In the genomic region with DNA sequence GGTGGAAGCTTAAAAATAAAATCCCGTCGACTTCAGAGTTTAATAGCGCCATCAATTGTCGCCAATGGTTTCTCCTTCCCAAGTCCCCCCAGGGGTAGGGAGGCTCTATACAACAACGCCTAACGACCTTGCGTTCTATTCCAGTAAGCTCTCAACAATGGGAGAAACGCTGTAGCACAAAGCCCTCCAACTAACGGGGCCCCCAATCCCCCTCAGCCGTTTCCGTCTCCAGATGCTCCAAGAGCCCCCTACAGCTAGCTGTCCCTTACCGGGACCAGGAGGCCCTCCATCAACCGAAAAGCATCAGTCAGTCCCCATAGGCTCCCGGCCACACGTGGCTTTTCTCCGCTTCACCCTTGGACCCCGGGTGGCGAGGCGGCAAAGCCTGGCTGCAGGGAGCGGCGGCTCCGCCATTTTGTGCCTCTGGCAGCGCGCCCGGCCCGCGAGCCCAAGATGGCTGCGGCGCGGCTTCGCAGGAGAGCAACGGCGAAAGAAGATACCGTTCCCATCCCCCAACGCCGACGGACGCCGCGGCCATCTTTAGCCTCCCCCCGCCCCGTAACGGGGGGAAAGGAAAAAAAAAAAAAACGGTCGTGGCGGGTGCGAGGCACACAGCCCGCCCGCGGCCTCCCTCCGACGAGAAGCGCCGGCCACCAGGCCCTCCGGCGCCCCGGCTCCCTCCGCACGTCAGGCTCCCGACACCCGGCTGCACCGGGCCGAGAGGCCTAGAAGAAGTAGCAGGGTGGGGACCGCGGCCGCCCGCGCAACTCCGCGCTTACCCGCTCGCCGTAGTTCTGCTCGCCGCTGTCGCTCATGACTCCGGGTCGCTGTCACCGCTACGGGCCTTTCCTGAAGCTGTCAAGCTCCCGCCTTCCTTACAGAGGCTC, we compare ENCODE assay signal across 8 mouse cellular contexts. TPM values are rescaled to one million over a fixed set of nuclear protein-coding genes. Genes with fewer than 3 reads are reported as not detected.
A peak's percentile ranks its signal among the peaks of the same experiment; 100 is the strongest.
DNase-seq lines count a peak whose midpoint lies in the region; ATAC-seq and TF ChIP-seq lines count a peak whose summit lies in the region.

No protein-coding gene starts in this region.

- ATAC-seq in embryonic facial prominence, embryonic 13.5 days (ENCODE audit: insufficient number of reproducible peaks, insufficient read depth, low FRiP score, low TSS enrichment, low read depth) = peak; percentile 66
- ATAC-seq in limb, embryonic 14.5 days (ENCODE audit: low FRiP score, low read depth) = peak; percentile 66
- ATAC-seq in midbrain, embryonic 16.5 days = peak; percentile 80

- under 1% methylated on average over 77 of the region's 81 CpGs for WGBS in embryonic facial prominence, embryonic 13.5 days
- under 1% methylated on average over 59 of the region's 81 CpGs for WGBS in limb, embryonic 14.5 days
- WGBS in midbrain, embryonic 16.5 days = under 1% methylated on average over 60 of the region's 81 CpGs

- peak overlapping the region; percentile 99 for H3K4me3 ChIP-seq in embryonic facial prominence, embryonic 13.5 days
- peak overlapping the region; percentile 98 for H3K4me3 ChIP-seq in limb, embryonic 14.5 days (replicated peaks; ENCODE audit: low read length)
- H3K4me3 ChIP-seq in midbrain, embryonic 16.5 days (ENCODE audit: low read depth, low read length) = peak overlapping the region; percentile 78

- no peaks in the 10 kb centered on the region for H3K9me3 ChIP-seq in embryonic facial prominence, embryonic 13.5 days
- H3K9me3 ChIP-seq in limb, embryonic 14.5 days (ENCODE audit: control insufficient read depth, low read length) = no peaks in the 10 kb centered on the region
- no peaks in the 10 kb centered on the region for H3K9me3 ChIP-seq in midbrain, embryonic 16.5 days (replicated peaks; ENCODE audit: control insufficient read depth, low read length, poor library complexity, severe bottlenecking)

- no peak for TF ChIP-seq POLR2A in limb, embryonic 14.5 days (IDR thresholded peaks at IDR 0.05; ENCODE audit: borderline replicate concordance, extremely low read depth, insufficient read depth, insufficient read length)

- peak; percentile 80 for DNase-seq in 3T3-L1 (ENCODE audit: low read depth, low spot score)
- DNase-seq in adrenal gland, postnatal 4 days (ENCODE audit: low spot score in 2 of 2) = peak; percentile 66 to 74
- DNase-seq in heart, adult 8-10 months (ENCODE audit: low spot score) = peak; percentile 66
- DNase-seq in kidney, adult 9 months = peak; percentile 86
- DNase-seq in limb, embryonic 14.5 days (ENCODE audit: low spot score) = peak; percentile 86
- DNase-seq in spleen, postnatal 10 days (ENCODE audit: low spot score in 2 of 2) = peak; percentile 82 to 91

- H3K27ac ChIP-seq in embryonic facial prominence, embryonic 13.5 days = peak overlapping the region; percentile 98
- peak overlapping the region; percentile 98 for H3K27ac ChIP-seq in limb, embryonic 14.5 days (replicated peaks; ENCODE audit: low read depth, low read length)
- H3K27ac ChIP-seq in midbrain, embryonic 16.5 days (ENCODE audit: low read length) = peak overlapping the region; percentile 95

- no peaks in the 10 kb centered on the region for H3K27me3 ChIP-seq in embryonic facial prominence, embryonic 13.5 days
- H3K27me3 ChIP-seq in limb, embryonic 14.5 days (ENCODE audit: control insufficient read depth, insufficient read depth, low read length) = no peaks in the 10 kb centered on the region
- no peaks in the 10 kb centered on the region for H3K27me3 ChIP-seq in midbrain, embryonic 16.5 days (ENCODE audit: control insufficient read depth, insufficient read depth, low read depth, low read length)

- no peaks in the 10 kb centered on the region for H3K36me3 ChIP-seq in embryonic facial prominence, embryonic 13.5 days
- H3K36me3 ChIP-seq in limb, embryonic 14.5 days (ENCODE audit: control insufficient read depth, insufficient read depth, low read length) = no peaks in the 10 kb centered on the region
- no peaks in the 10 kb centered on the region for H3K36me3 ChIP-seq in midbrain, embryonic 16.5 days (ENCODE audit: control insufficient read depth, insufficient read depth, low read length)

- peak overlapping the region; percentile 66 for H3K4me2 ChIP-seq in embryonic facial prominence, embryonic 13.5 days
- H3K4me2 ChIP-seq in limb, embryonic 14.5 days (replicated peaks; ENCODE audit: low read depth, low read length, severe bottlenecking) = peak overlapping the region; percentile 78
- H3K4me2 ChIP-seq in midbrain, embryonic 16.5 days (ENCODE audit: low read length) = peak overlapping the region; percentile 73

- peak overlapping the region; percentile 99 for H3K9ac ChIP-seq in embryonic facial prominence, embryonic 13.5 days
- peak overlapping the region; percentile 98 for H3K9ac ChIP-seq in limb, embryonic 14.5 days (ENCODE audit: low read depth, low read length, severe bottlenecking)
- peak overlapping the region; percentile 91 for H3K9ac ChIP-seq in midbrain, embryonic 16.5 days (ENCODE audit: low read depth, low read length)

- peaks cover 18% of the 10 kb centered on the region for H3K4me1 ChIP-seq in embryonic facial prominence, embryonic 13.5 days
- peaks cover 12% of the 10 kb centered on the region for H3K4me1 ChIP-seq in limb, embryonic 14.5 days (ENCODE audit: control insufficient read depth, insufficient read depth, low read length)
- peaks cover 26% of the 10 kb centered on the region for H3K4me1 ChIP-seq in midbrain, embryonic 16.5 days (ENCODE audit: control insufficient read depth, insufficient read depth, low read length)

RNA-seq across cellular contexts. Expression of a gene that starts 0.6 kb away (rescaled TPM):
- total RNA-seq in adrenal gland, postnatal 4 days (2021) = 100 to 1,000 TPM; 133 TPM
- 411 and 430 TPM in 2 replicates for polyA plus RNA-seq in embryonic facial prominence, embryonic 13.5 days (2015; fragmentation: Nextera tagmentation; extraction: Ambion mirVana)
- total RNA-seq in heart, adult 8-10 months (2022) = 10 to 100 TPM; 32.6 to 34.3 (median 32.8) TPM
- 168 and 179 TPM in 2 replicates for polyA plus RNA-seq in limb, embryonic 14.5 days (2012; rRNA removed)
- polyA plus RNA-seq in limb, embryonic 14.5 days (2014; fragmentation: Nextera tagmentation; extraction: Ambion mirVana) = 300 and 311 TPM in 2 replicates
- polyA plus RNA-seq in midbrain, embryonic 16.5 days (2015; fragmentation: Nextera tagmentation; extraction: Ambion mirVana) = 240 and 274 TPM in 2 replicates

Comparison
In these comparisons a context has a peak if more than half of its experiments do, and no peak if none do; other contexts are left out.
1. Peak in every context shown above with its lines: DNase-seq, ATAC-seq, H3K4me3 ChIP-seq and H3K27ac ChIP-seq.